Mouse (Mus musculus) CH12.LX (cell line): ENCODE measurements at regions not wholly inside any gene's neighbourhood (a gene's known extent, or its start where the extent isn't known, plus 50 kb on each side); places are given as distances from the start of the nearest gene placed in this dataset.

Experiments
- DNase-seq: peaks from one replicate; pipeline ENCODE4 v3.0.0-alpha.2; 2013; ENCODE audit errors: extremely low read depth
- H3K27ac ChIP-seq: 2 replicates; pipeline ENCODE4 v1.5.1; 2012; ENCODE audit warnings: low read depth, mild to moderate bottlenecking, control low read depth, moderate library complexity; ENCODE audit not compliant: insufficient read depth
- H3K27me3 ChIP-seq: replicated peaks from 2 replicates; pipeline ENCODE3; 2012; ENCODE audit warnings: inconsistent platforms
- H3K36me3 ChIP-seq, 2 experiments: replicated peaks in 1 of 2; 2 replicates each; pipeline versions ENCODE3 to v1.6.1; 2012; ENCODE audit warnings: inconsistent platforms in 1 of 2, low read length in 1 of 2, mild to moderate bottlenecking in 1 of 2, mixed read lengths in 1 of 2, moderate library complexity in 1 of 2; ENCODE audit not compliant: control insufficient read depth in 1 of 2, insufficient read depth in 1 of 2
- H3K4me1 ChIP-seq, 2 experiments: 2 replicates each; pipeline ENCODE4 v1.6.1; 2012; ENCODE audit warnings: inconsistent platforms in 1 of 2, moderate library complexity in 1 of 2; ENCODE audit not compliant: insufficient read depth in 2 of 2, control insufficient read depth in 1 of 2
- H3K4me2 ChIP-seq: 2 replicates; pipeline ENCODE4 v1.6.1; 2012; ENCODE audit warnings: low read depth, mild to moderate bottlenecking, control low read depth; ENCODE audit not compliant: poor library complexity, insufficient read depth, severe bottlenecking
- H3K4me3 ChIP-seq, 3 experiments: fragments of 150-350 bp in 1 of 3; sonication (generic) in 1 of 3; replicated peaks in 1 of 3; 2 replicates each; pipeline versions ENCODE3 to v1.5.1; 2011 to 2012; ENCODE audit warnings: low read depth in 2 of 3, low read length in 2 of 3, mild to moderate bottlenecking in 2 of 3, moderate library complexity in 2 of 3, control low read depth in 1 of 3, improper control_type of control experiment in 1 of 3, inconsistent platforms in 1 of 3, mixed read lengths in 1 of 3; ENCODE audit not compliant: poor library complexity in 1 of 3
- H3K79me2 ChIP-seq: replicated peaks from 2 replicates; pipeline ENCODE4 v1.6.1; 2012; ENCODE audit warnings: mild to moderate bottlenecking, moderate library complexity; ENCODE audit not compliant: control insufficient read depth, poor library complexity, insufficient read depth, severe bottlenecking; ENCODE audit errors: extremely low read depth
- H3K9ac ChIP-seq: 2 replicates; pipeline ENCODE4 v1.6.1; 2012; ENCODE audit warnings: low read depth, mild to moderate bottlenecking, control low read depth, moderate library complexity; ENCODE audit not compliant: insufficient read depth
- H3K9me3 ChIP-seq: replicated peaks from 2 replicates; pipeline ENCODE3; 2012; ENCODE audit warnings: low read length, inconsistent platforms, mixed read lengths
- E2F4 ChIP-seq: IDR thresholded peaks from 2 replicates; pipeline ENCODE4 v1.6.1; 2011; ENCODE audit warnings: low read depth, low read length, improper control_type of control experiment; ENCODE audit not compliant: insufficient replicate concordance
- ELF1 ChIP-seq: IDR thresholded peaks from 2 replicates; pipeline ENCODE4 v1.6.1; 2014; ENCODE audit warnings: low read depth, mild to moderate bottlenecking, inconsistent platforms, low read length, improper control_type of control experiment
- EP300 ChIP-seq: IDR thresholded peaks from 2 replicates; pipeline ENCODE4 v1.6.1; 2011; ENCODE audit warnings: low read length, improper control_type of control experiment
- ETS1 ChIP-seq: conservative IDR thresholded peaks from 2 replicates; pipeline ENCODE4 v1.6.1; 2012; ENCODE audit warnings: low read depth, mild to moderate bottlenecking, inconsistent platforms, low read length, improper control_type of control experiment, moderate library complexity
- GABPA ChIP-seq: IDR thresholded peaks from 2 replicates; pipeline ENCODE4 v1.6.1; 2012; ENCODE audit warnings: low read depth, low read length, improper control_type of control experiment, inconsistent platforms; ENCODE audit not compliant: insufficient replicate concordance
- HCFC1 ChIP-seq: IDR thresholded peaks from 2 replicates; pipeline ENCODE4 v1.6.1; 2012; ENCODE audit warnings: low read depth, mild to moderate bottlenecking, inconsistent platforms, low read length, improper control_type of control experiment
- JUN ChIP-seq: IDR thresholded peaks from 2 replicates; pipeline ENCODE4 v1.6.1; 2011; ENCODE audit warnings: low read depth, mild to moderate bottlenecking, low read length, improper control_type of control experiment, moderate library complexity; ENCODE audit not compliant: insufficient read depth
- JUND ChIP-seq: conservative IDR thresholded peaks from 2 replicates; pipeline ENCODE4 v1.6.1; 2011; ENCODE audit warnings: low read depth, low read length, improper control_type of control experiment
- KAT2A ChIP-seq: IDR thresholded peaks from 2 replicates; pipeline ENCODE4 v1.6.1; 2012; ENCODE audit warnings: low read length, improper control_type of control experiment, inconsistent platforms; ENCODE audit not compliant: insufficient replicate concordance
- MAZ ChIP-seq: IDR thresholded peaks from 2 replicates; pipeline ENCODE4 v1.6.1; 2012; ENCODE audit warnings: low read depth, mild to moderate bottlenecking, inconsistent platforms, low read length, improper control_type of control experiment, moderate library complexity
- MEF2A ChIP-seq: IDR thresholded peaks from 2 replicates; pipeline ENCODE4 v1.6.1; 2014; ENCODE audit warnings: low read depth, mild to moderate bottlenecking, inconsistent platforms, low read length, improper control_type of control experiment, borderline replicate concordance
- MXI1 ChIP-seq: IDR thresholded peaks from 2 replicates; pipeline ENCODE4 v1.6.1; 2011; ENCODE audit warnings: mild to moderate bottlenecking, low read depth, low read length, improper control_type of control experiment
- NELFE ChIP-seq: IDR thresholded peaks from 2 replicates; pipeline ENCODE4 v1.6.1; 2011; ENCODE audit warnings: low read depth, low read length, improper control_type of control experiment
- NRF1 ChIP-seq: IDR thresholded peaks from 2 replicates; pipeline ENCODE4 v1.6.1; 2014; ENCODE audit warnings: low read depth, mild to moderate bottlenecking, inconsistent platforms, low read length, improper control_type of control experiment, moderate library complexity
- PAX5 ChIP-seq: IDR thresholded peaks from 2 replicates; pipeline ENCODE4 v1.6.1; 2012; ENCODE audit warnings: low read length, inconsistent platforms, mixed read lengths
- POLR2A ChIP-seq: IDR thresholded peaks from 2 replicates; pipeline ENCODE4 v1.6.1; 2011; ENCODE audit warnings: low read depth, mild to moderate bottlenecking, improper control_type of control experiment, low read length
- POLR2AphosphoS2 ChIP-seq: IDR thresholded peaks from 2 replicates; pipeline ENCODE4 v1.6.1; 2011; ENCODE audit warnings: low read depth, low read length, improper control_type of control experiment
- RCOR1 ChIP-seq: conservative IDR thresholded peaks from 2 replicates; pipeline ENCODE4 v1.6.1; 2012; ENCODE audit warnings: low read depth, mild to moderate bottlenecking, inconsistent platforms, low read length, improper control_type of control experiment
- TCF12 ChIP-seq: IDR thresholded peaks from 2 replicates; pipeline ENCODE4 v1.6.1; 2014; ENCODE audit warnings: low read depth, mild to moderate bottlenecking, inconsistent platforms, low read length, improper control_type of control experiment
- UBTF ChIP-seq: IDR thresholded peaks from 2 replicates; pipeline ENCODE4 v1.6.1; 2012; ENCODE audit warnings: low read depth, mild to moderate bottlenecking, inconsistent platforms, low read length, improper control_type of control experiment, moderate library complexity
- USF1 ChIP-seq: IDR thresholded peaks from 2 replicates; pipeline ENCODE4 v1.6.1; 2014; ENCODE audit warnings: low read depth, mild to moderate bottlenecking, inconsistent platforms, low read length, improper control_type of control experiment
- USF2 ChIP-seq: conservative IDR thresholded peaks from 2 replicates; pipeline ENCODE4 v1.6.1; 2011; ENCODE audit warnings: low read depth, low read length, improper control_type of control experiment
- ZKSCAN1 ChIP-seq: IDR thresholded peaks from 2 replicates; pipeline ENCODE4 v1.6.1; 2012; ENCODE audit warnings: low read depth, inconsistent platforms, low read length, improper control_type of control experiment, borderline replicate concordance
- ZMIZ1 ChIP-seq: IDR thresholded peaks from 2 replicates; pipeline ENCODE4 v1.6.1; 2012; ENCODE audit warnings: low read depth, mild to moderate bottlenecking, inconsistent platforms, low read length, improper control_type of control experiment
- dilution Hi-C: fragments of 300-500 bp; cut with MboI; formaldehyde crosslinking; loops from 2 replicates; pipeline ENCODE4 v1.14.3; 2020; ENCODE audit warnings: low sequenced_read_pairs; ENCODE audit not compliant: extremely low pct_unique_long_range_greater_than_20kb, extremely low pct_ligation_motif_present
- in situ Hi-C: fragments of 300-500 bp; cut with MboI; formaldehyde crosslinking; loops from 3 replicates; pipeline ENCODE4 v1.14.3; 2019; ENCODE audit warnings: low sequenced_read_pairs, low pct_ligation_motif_present, low pct_unique_long_range_greater_than_20kb, mixed read lengths

- H3K9ac ChIP-seq: no peak overlapping the region
- no peak overlapping the region for H3K4me2 ChIP-seq
- H3K9me3 ChIP-seq: no peaks in the 10 kb centered on the region
- no peaks in the 10 kb centered on the region for H3K79me2 ChIP-seq
- no peak for TF ChIP-seq TCF12
- TF ChIP-seq KAT2A: no peak
- TF ChIP-seq ZMIZ1: no peak
- TF ChIP-seq NRF1: no peak
- no peak for TF ChIP-seq ETS1
- H3K36me3 ChIP-seq: no peaks in the 10 kb centered on the region
- DNase-seq: no peak
- no peak overlapping the region for H3K4me3 ChIP-seq
- H3K27ac ChIP-seq: no peak overlapping the region
- dilution Hi-C loops (no loop called here), in situ Hi-C loops (no loop called here)
- no peaks in the 10 kb centered on the region for H3K27me3 ChIP-seq
- H3K4me1 ChIP-seq: no peaks in the 10 kb centered on the region
Observed at GRCm38 (mm10) chr10:15487367-15487766, 769.4 kb upstream of the Gje1 start.

DNA sequence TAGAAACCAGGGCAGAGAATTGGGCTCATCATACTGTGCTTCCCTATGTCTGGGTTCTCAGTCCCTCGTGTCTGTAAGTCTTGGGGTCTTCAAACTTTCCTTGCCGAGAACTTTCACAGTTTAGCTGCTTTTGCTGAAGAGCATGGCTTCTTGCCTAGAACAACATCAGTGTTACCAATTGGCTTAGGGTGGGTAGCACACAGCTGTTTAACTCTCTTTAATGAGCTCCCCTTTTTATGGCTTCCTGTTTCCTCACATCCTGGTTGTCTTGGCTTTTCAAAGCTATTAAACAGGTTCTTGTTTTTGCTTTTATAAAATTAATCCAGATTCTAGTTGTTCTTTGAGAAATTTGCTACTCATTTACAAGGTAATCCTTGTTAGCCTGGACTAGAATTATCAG lies 725.3 kb upstream of the Gje1 start:
- no peak overlapping the region for H3K4me3 ChIP-seq
- no peak overlapping the region for H3K27ac ChIP-seq
- TF ChIP-seq HCFC1 (no peak), MEF2A (no peak), USF2 (no peak), KAT2A (no peak), TCF12 (no peak), PAX5 (no peak), ELF1 (no peak), MXI1 (no peak), GABPA (no peak), POLR2AphosphoS2 (no peak), RCOR1 (no peak)
- no peaks in the 10 kb centered on the region for H3K9me3 ChIP-seq
- no peak overlapping the region for H3K9ac ChIP-seq
- H3K79me2 ChIP-seq: no peaks in the 10 kb centered on the region
- no peaks in the 10 kb centered on the region for H3K4me1 ChIP-seq
- in situ Hi-C loops: no loop called here
- no peak for DNase-seq
- dilution Hi-C loops: no loop called here
- no peaks in the 10 kb centered on the region for H3K36me3 ChIP-seq
- H3K4me2 ChIP-seq: no peak overlapping the region
- no peaks in the 10 kb centered on the region for H3K27me3 ChIP-seq

- Histone ChIP-seq H3K9ac (no peak overlapping the region), H3K36me3 (no peaks in the 10 kb centered on the region), H3K27ac (no peak overlapping the region), H3K9me3 (no peaks in the 10 kb centered on the region), H3K4me3 (no peak overlapping the region), H3K79me2 (no peaks in the 10 kb centered on the region), H3K4me1 (no peaks in the 10 kb centered on the region), H3K27me3 (no peaks in the 10 kb centered on the region), H3K4me2 (no peak overlapping the region)
- in situ Hi-C loops: no loop called here
- TF ChIP-seq HCFC1: no peak
- no peak for TF ChIP-seq JUND
- no peak for TF ChIP-seq ZKSCAN1
- no peak for TF ChIP-seq USF1
- no peak for TF ChIP-seq RCOR1
- no peak for TF ChIP-seq NELFE
- no peak for TF ChIP-seq MXI1
- no peak for TF ChIP-seq MEF2A
- no peak for TF ChIP-seq JUN
- no peak for TF ChIP-seq TCF12
- no peak for TF ChIP-seq USF2
- no peak for TF ChIP-seq PAX5
- TF ChIP-seq E2F4: no peak
- no peak for TF ChIP-seq GABPA
- no peak for TF ChIP-seq MAZ
- no peak for TF ChIP-seq POLR2A
- no peak for TF ChIP-seq UBTF
- TF ChIP-seq EP300: no peak
- dilution Hi-C loops: no loop called here
- DNase-seq: no peak
Observed at GRCm38 (mm10) chr10:15441216-15441615, 723.2 kb upstream of the Gje1 start.
